Mouse (Mus musculus) small intestine, adult 2 months (tissue): ENCODE data around the gene Ret. TPM values are rescaled to one million over a fixed set of nuclear protein-coding genes. Genes with fewer than 3 reads are reported as not detected.

Experiments
- H3K27ac ChIP-seq: fragments of 200-500 bp; 2 replicates; pipeline ENCODE4 v1.5.1; 2012; ENCODE audit warnings: low read depth, low read length, control low read depth, inconsistent platforms; ENCODE audit not compliant: insufficient read depth
- H3K27me3 ChIP-seq: fragments of 200-500 bp; 2 replicates; pipeline ENCODE4 v1.6.1; 2012; ENCODE audit warnings: mild to moderate bottlenecking, moderate library complexity, low read length, inconsistent platforms; ENCODE audit not compliant: control insufficient read depth, insufficient read depth
- H3K36me3 ChIP-seq: fragments of 200-500 bp; 2 replicates; pipeline ENCODE4 v1.6.1; 2012; ENCODE audit warnings: mild to moderate bottlenecking, low read length, control low read depth, inconsistent platforms; ENCODE audit not compliant: control insufficient read depth, insufficient read depth
- H3K4me1 ChIP-seq: fragments of 200-500 bp; 2 replicates; pipeline ENCODE4 v1.6.1; 2012; ENCODE audit warnings: low read length, inconsistent platforms, mixed read lengths; ENCODE audit not compliant: control insufficient read depth, insufficient read depth, insufficient read length
- H3K4me3 ChIP-seq: fragments of 200-500 bp; 2 replicates; pipeline ENCODE4 v1.5.1; 2012; ENCODE audit warnings: low read depth, mild to moderate bottlenecking, control low read depth, inconsistent platforms, low read length, moderate library complexity
- CTCF ChIP-seq: fragments of 200-500 bp; IDR thresholded peaks from 2 replicates; pipeline ENCODE4 v1.5.1; 2012; ENCODE audit warnings: low read depth, mild to moderate bottlenecking, control low read depth, inconsistent platforms, low read length, moderate library complexity, mixed read lengths; ENCODE audit not compliant: insufficient replicate concordance, insufficient read length; ENCODE audit errors: extremely low read depth
- POLR2A ChIP-seq: fragments of 200-500 bp; IDR thresholded peaks from 2 replicates; pipeline ENCODE4 v1.6.1; 2012; ENCODE audit warnings: low read depth, mild to moderate bottlenecking, control low read depth, inconsistent platforms, low read length, moderate library complexity
- WGBS: fragments of 180-500 bp; shearing (Covaris S2); methylation state at CpG from one replicate; pipeline ENCODE4 v1.1.7; 2018; 5-methylcytosine and 5-hydroxymethylcytosine counted together
- polyA plus RNA-seq: library from polyadenylated mRNA; depleted of rRNA; stranded (reverse); fragments of >200 nt; gene quantifications from 2 replicates; pipeline ENCODE4 v1.2.3, GENCODE M21; 2012

Ret gene
- polyA plus RNA-seq, 1 experiment = 4.5 TPM

GRCm38 (mm10) chr6:118140961-118141360, 56.6 kb downstream of the Ret start:
- H3K4me1 ChIP-seq = no peaks in the 10 kb centered on the region
- TF ChIP-seq POLR2A = no peak
- TF ChIP-seq CTCF = no peak
- no peaks in the 10 kb centered on the region for H3K36me3 ChIP-seq
- WGBS = 69% methylated on average over 6 of the region's 6 CpGs
- no peak overlapping the region for H3K4me3 ChIP-seq
- H3K27me3 ChIP-seq = no peaks in the 10 kb centered on the region
- no peak overlapping the region for H3K27ac ChIP-seq

- no peaks in the 10 kb centered on the region for H3K4me1 ChIP-seq
- no peaks in the 10 kb centered on the region for H3K27me3 ChIP-seq
- H3K4me3 ChIP-seq = peak within 1 kb of the TSS; percentile 83
- TF ChIP-seq POLR2A (no peak; the same call in 1 of the 2 replicates), CTCF (no peak)
- 4% methylated on average over 64 of the region's 66 CpGs for WGBS
- no peaks in the 10 kb centered on the region for H3K36me3 ChIP-seq
- H3K27ac ChIP-seq = peak within 1 kb of the TSS; percentile 51
Measured at GRCm38 (mm10) chr6:118138731-118139709, 58.5 kb downstream of the Ret start, which contains the start of gene Csgalnact2. Gene Csgalnact2, minus strand, starts transcription at chr6:118139140.

GRCm38 (mm10) chr6:118137148-118137547, 60.4 kb downstream of the Ret start:
- Histone ChIP-seq H3K36me3 (no peaks in the 10 kb centered on the region), H3K27ac (no peak overlapping the region), H3K4me3 (no peak overlapping the region), H3K4me1 (no peaks in the 10 kb centered on the region), H3K27me3 (no peaks in the 10 kb centered on the region)
- TF ChIP-seq CTCF (no peak), POLR2A (no peak)
- 70% methylated on average over 2 of the region's 2 CpGs for WGBS

GRCm38 (mm10) chr6:118134461-118134860, 63.1 kb downstream of the Ret start:
- H3K27me3 ChIP-seq = no peaks in the 10 kb centered on the region
- H3K4me3 ChIP-seq = no peak overlapping the region
- H3K27ac ChIP-seq = no peak overlapping the region
- no peaks in the 10 kb centered on the region for H3K4me1 ChIP-seq
- no peaks in the 10 kb centered on the region for H3K36me3 ChIP-seq
- TF ChIP-seq CTCF (no peak), POLR2A (no peak)
- WGBS = 85% methylated on average over 1 of the region's 1 CpGs

- H3K27me3 ChIP-seq = no peaks in the 10 kb centered on the region
- 69% methylated on average over 2 of the region's 2 CpGs for WGBS
- H3K4me1 ChIP-seq = no peaks in the 10 kb centered on the region
- H3K27ac ChIP-seq = no peak overlapping the region
- no peak overlapping the region for H3K4me3 ChIP-seq
- 0 out of 2 replicates have a peak, but pooled peaks cover 2% of the 10 kb centered on the region for H3K36me3 ChIP-seq
- TF ChIP-seq CTCF = no peak
- no peak for TF ChIP-seq POLR2A
Measured at GRCm38 (mm10) chr6:118130022-118130421, 67.5 kb downstream of the Ret start.

DNA sequence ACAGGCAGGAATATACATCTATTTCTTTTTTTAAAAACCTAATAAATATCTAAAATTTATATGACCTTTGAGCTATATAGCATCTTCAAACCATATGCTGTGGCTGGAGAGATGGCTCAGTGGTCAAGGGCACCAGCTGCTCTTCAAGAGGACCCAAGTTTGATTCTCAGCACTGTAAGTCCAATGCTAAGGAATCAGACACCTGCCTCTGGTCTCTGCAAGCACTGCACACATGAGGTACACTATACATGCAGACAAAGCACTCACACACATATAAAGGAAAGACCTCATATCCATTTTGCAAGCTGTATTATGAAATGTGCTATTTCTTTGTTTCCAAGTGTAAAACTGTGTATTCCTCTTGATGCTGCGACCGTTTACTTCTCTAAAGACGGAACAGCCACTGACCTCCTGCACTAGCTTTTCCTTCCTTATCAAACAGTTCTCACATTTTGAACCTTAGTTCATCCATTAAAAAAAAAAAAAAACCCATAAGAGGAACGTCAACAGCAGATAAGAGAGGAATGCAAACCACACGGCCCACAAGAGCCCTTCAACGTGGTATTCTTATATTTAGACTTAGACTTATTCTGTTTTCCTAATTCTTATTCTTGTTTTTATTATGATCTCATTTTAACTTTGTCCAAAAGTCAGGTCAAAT, 69.6 kb downstream of the Ret start:
- no peaks in the 10 kb centered on the region for H3K4me1 ChIP-seq
- 0 out of 2 replicates have a peak, but pooled peaks cover 2% of the 10 kb centered on the region for H3K36me3 ChIP-seq
- no peak overlapping the region for H3K27ac ChIP-seq
- H3K27me3 ChIP-seq = no peaks in the 10 kb centered on the region
- TF ChIP-seq POLR2A = no peak
- TF ChIP-seq CTCF = no peak
- H3K4me3 ChIP-seq = no peak overlapping the region
- 43% methylated on average over 6 of the region's 6 CpGs for WGBS

- TF ChIP-seq CTCF = no peak
- TF ChIP-seq POLR2A = no peak
- H3K27ac ChIP-seq = no peak overlapping the region
- H3K4me3 ChIP-seq = no peak overlapping the region
- 85% methylated on average over 7 of the region's 7 CpGs for WGBS
- no peaks in the 10 kb centered on the region for H3K27me3 ChIP-seq
- no peaks in the 10 kb centered on the region for H3K4me1 ChIP-seq
- 0 out of 2 replicates have a peak, but pooled peaks cover 2% of the 10 kb centered on the region for H3K36me3 ChIP-seq
Measured at GRCm38 (mm10) chr6:118127198-118127597, 70.3 kb downstream of the Ret start.
